Mouse (Mus musculus): ENCODE results near the gene Nr0b2.
A peak's percentile ranks its signal among the peaks of the same experiment; 100 is the strongest.
"Not testable (repeated sequence)": the region's sequence is repeated elsewhere in the genome, so short reads cannot be mapped to it uniquely, and the experiment has no call there.

The Nr0b2 gene

GRCm38 (mm10) chr4:133552768-133553447, at the start of gene Nr0b2:
Gene Nr0b2 (plus strand): TSS chr4:133553376.
- no peak for DNase-seq (ENCODE audit: low spot score in 2 of 2)

- DNase-seq (ENCODE audit: low spot score in 2 of 2): no peak
Measured at GRCm38 (mm10) chr4:133504300-133504699, 48.9 kb upstream of the Nr0b2 start.

GRCm38 (mm10) chr4:133504755-133505485, 48.3 kb upstream of the Nr0b2 start:
- no peak for DNase-seq (ENCODE audit: low spot score in 2 of 2)

- DNase-seq (ENCODE audit: low spot score in 2 of 2): no peak
Measured at GRCm38 (mm10) chr4:133506573-133506972, 46.6 kb upstream of the Nr0b2 start.

- DNase-seq (ENCODE audit: low spot score in 2 of 2): no peak
Measured at GRCm38 (mm10) chr4:133508990-133509389, 44.2 kb upstream of the Nr0b2 start.

- DNase-seq (ENCODE audit: low spot score in 2 of 2): no peak
Measured at GRCm38 (mm10) chr4:133511050-133511449, 42.1 kb upstream of the Nr0b2 start.

GRCm38 (mm10) chr4:133512511-133512910, 40.7 kb upstream of the Nr0b2 start:
- not testable (repeated sequence) for DNase-seq (ENCODE audit: low spot score in 2 of 2)

GRCm38 (mm10) chr4:133512972-133513371, 40.2 kb upstream of the Nr0b2 start:
- peak; percentile 49 to 77 for DNase-seq (ENCODE audit: low spot score in 2 of 2)

GRCm38 (mm10) chr4:133518601-133519368, 34.4 kb upstream of the Nr0b2 start, which contains the start of gene Kdf1:
Gene Kdf1 (plus strand): TSS chr4:133518963.
- DNase-seq (ENCODE audit: low spot score in 2 of 2): no peak

- DNase-seq (ENCODE audit: low spot score in 2 of 2): no peak
Measured at GRCm38 (mm10) chr4:133519369-133519665, 33.9 kb upstream of the Nr0b2 start.

GRCm38 (mm10) chr4:133521502-133521901, 31.7 kb upstream of the Nr0b2 start:
- DNase-seq (ENCODE audit: low spot score in 2 of 2): no peak

- no peak for DNase-seq (ENCODE audit: low spot score in 2 of 2)
Measured at GRCm38 (mm10) chr4:133527788-133528187, 25.4 kb upstream of the Nr0b2 start.

- no peak for DNase-seq (ENCODE audit: low spot score in 2 of 2)
Measured at GRCm38 (mm10) chr4:133532777-133533176, 20.4 kb upstream of the Nr0b2 start.

- no peak for DNase-seq (ENCODE audit: low spot score in 2 of 2)
Measured at GRCm38 (mm10) chr4:133536081-133536480, 17.1 kb upstream of the Nr0b2 start.

- DNase-seq (ENCODE audit: low spot score in 2 of 2): no peak
Measured at GRCm38 (mm10) chr4:133536652-133537051, 16.5 kb upstream of the Nr0b2 start.

GRCm38 (mm10) chr4:133545272-133546231, 7.6 kb upstream of the Nr0b2 start, which contains the start of gene Nudc:
Gene Nudc (minus strand): TSS chr4:133545996.
- DNase-seq (ENCODE audit: low spot score in 2 of 2): peak; percentile 92 to 95

- DNase-seq (ENCODE audit: low spot score in 2 of 2): no peak
Measured at GRCm38 (mm10) chr4:133552029-133552428, 1.1 kb upstream of the Nr0b2 start.

- DNase-seq (ENCODE audit: low spot score in 2 of 2): no peak
Measured at GRCm38 (mm10) chr4:133553448-133554330, 513 bp downstream of the Nr0b2 start.

GRCm38 (mm10) chr4:133557041-133557717, 4.0 kb downstream of the Nr0b2 start:
- DNase-seq (ENCODE audit: low spot score in 2 of 2): no peak

- no peak for DNase-seq (ENCODE audit: low spot score in 2 of 2)
Measured at GRCm38 (mm10) chr4:133559846-133560245, 6.7 kb downstream of the Nr0b2 start.

Data from frontal cortex, postnatal 14 days (tissue).